Mouse (Mus musculus) limb, embryonic 14.5 days (tissue): ENCODE measurements at regions not wholly inside any gene's neighbourhood (a gene's known extent, or its start where the extent isn't known, plus 50 kb on each side); places are given as distances from the start of the nearest gene placed in this dataset.

Source experiments
- ATAC-seq: fragments of 200-750 bp; cut with Nextera tagmentation; 2 replicates; pipeline ENCODE4 v1.8.0; 2017; ENCODE audit warnings: low read depth, moderate number of reproducible peaks, moderate TSS enrichment; ENCODE audit not compliant: low FRiP score
- DNase-seq: peaks from one replicate; pipeline ENCODE4 v3.0.0-alpha.2; 2015; ENCODE audit warnings: low spot score
- H3K27ac ChIP-seq: fragments of 300-500 bp; sonication (generic); replicated peaks from 2 replicates; pipeline ENCODE4 v1.5.1; 2014; ENCODE audit warnings: low read depth, mild to moderate bottlenecking, low read length, moderate library complexity, mixed read lengths
- H3K27me3 ChIP-seq: fragments of 300-500 bp; sonication (generic); 2 replicates; pipeline ENCODE4 v1.6.1; 2014; ENCODE audit warnings: low read length, mixed read lengths; ENCODE audit not compliant: control insufficient read depth, insufficient read depth
- H3K36me3 ChIP-seq: fragments of 300-500 bp; sonication (generic); 2 replicates; pipeline ENCODE4 v1.6.1; 2014; ENCODE audit warnings: mild to moderate bottlenecking, low read length, moderate library complexity, mixed read lengths; ENCODE audit not compliant: control insufficient read depth, insufficient read depth
- H3K4me1 ChIP-seq: fragments of 300-500 bp; sonication (generic); 2 replicates; pipeline ENCODE4 v1.6.1; 2014; ENCODE audit warnings: antibody characterized with exemption, low read length, mixed read lengths; ENCODE audit not compliant: control insufficient read depth, insufficient read depth
- H3K4me2 ChIP-seq: fragments of 300-500 bp; sonication (generic); replicated peaks from 2 replicates; pipeline ENCODE4 v1.6.1; 2014; ENCODE audit warnings: low read depth, mild to moderate bottlenecking, low read length, moderate library complexity; ENCODE audit not compliant: severe bottlenecking
- H3K4me3 ChIP-seq: fragments of 300-500 bp; sonication (generic); replicated peaks from 2 replicates; pipeline ENCODE4 v1.5.1; 2014; ENCODE audit warnings: low read length
- H3K9ac ChIP-seq: fragments of 300-500 bp; sonication (generic); 2 replicates; pipeline ENCODE4 v1.6.1; 2014; ENCODE audit warnings: mild to moderate bottlenecking, low read depth, low read length, moderate library complexity; ENCODE audit not compliant: severe bottlenecking
- H3K9me3 ChIP-seq: fragments of 300-500 bp; sonication (generic); 2 replicates; pipeline ENCODE4 v1.6.1; 2016; ENCODE audit warnings: low read length; ENCODE audit not compliant: control insufficient read depth
- POLR2A ChIP-seq: fragments of 200-500 bp; IDR thresholded peaks from 2 replicates; pipeline ENCODE4 v1.8.0; 2012; ENCODE audit warnings: inconsistent platforms, mild to moderate bottlenecking, moderate library complexity, borderline replicate concordance; ENCODE audit not compliant: insufficient read depth, insufficient read length; ENCODE audit errors: extremely low read depth
- WGBS: fragments of 180-500 bp; shearing (Covaris S2); extraction: QIAGEN DNeasy Blood & Tissue Kit; methylation state at CpG from one replicate; pipeline ENCODE4 v1.1.7; 2014; 5-methylcytosine and 5-hydroxymethylcytosine counted together

GRCm38 (mm10) chr2:17939183-17939856 is 57.4 kb downstream of the H2al2a start:
- TF ChIP-seq POLR2A: no peak
- DNase-seq (peak; percentile 54), ATAC-seq (peak; percentile 72)
- no peaks in the 10 kb centered on the region for H3K9me3 ChIP-seq
- WGBS: 34% methylated on average over 4 of the region's 4 CpGs
- H3K27ac ChIP-seq: peak overlapping the region; percentile 43; the same call in 1 of the 2 replicates
- no peak overlapping the region for H3K9ac ChIP-seq
- H3K27me3 ChIP-seq: no peaks in the 10 kb centered on the region
- H3K36me3 ChIP-seq: no peaks in the 10 kb centered on the region
- H3K4me3 ChIP-seq: no peak overlapping the region
- no peak overlapping the region for H3K4me2 ChIP-seq
- H3K4me1 ChIP-seq: peaks cover 11% of the 10 kb centered on the region

GRCm38 (mm10) chr2:17936527-17937139 is 60.1 kb downstream of the H2al2a start:
- DNase-seq: peak; percentile 1
- no peak for TF ChIP-seq POLR2A
- no peaks in the 10 kb centered on the region for H3K36me3 ChIP-seq
- WGBS: 77% methylated on average over 4 of the region's 4 CpGs
- no peak overlapping the region for H3K9ac ChIP-seq
- H3K9me3 ChIP-seq: no peaks in the 10 kb centered on the region
- no peak for ATAC-seq
- H3K4me3 ChIP-seq: no peak overlapping the region
- H3K4me2 ChIP-seq: no peak overlapping the region
- H3K27ac ChIP-seq: no peak overlapping the region
- H3K27me3 ChIP-seq: no peaks in the 10 kb centered on the region
- peaks cover 11% of the 10 kb centered on the region for H3K4me1 ChIP-seq

- Histone ChIP-seq H3K27ac (no peak overlapping the region), H3K36me3 (no peaks in the 10 kb centered on the region), H3K9ac (no peak overlapping the region), H3K4me3 (no peak overlapping the region), H3K4me2 (no peak overlapping the region), H3K9me3 (no peaks in the 10 kb centered on the region), H3K4me1 (peaks cover 11% of the 10 kb centered on the region), H3K27me3 (no peaks in the 10 kb centered on the region)
- WGBS: 74% methylated on average over 12 of the region's 12 CpGs
- ATAC-seq (no peak), DNase-seq (peak; percentile 2)
- no peak for TF ChIP-seq POLR2A
Observed at GRCm38 (mm10) chr2:17935916-17936315, 60.8 kb downstream of the H2al2a start.

- Histone ChIP-seq H3K4me3 (no peak overlapping the region), H3K4me1 (peaks cover 11% of the 10 kb centered on the region), H3K4me2 (no peak overlapping the region), H3K36me3 (no peaks in the 10 kb centered on the region), H3K27ac (no peak overlapping the region), H3K9me3 (no peaks in the 10 kb centered on the region), H3K9ac (no peak overlapping the region), H3K27me3 (no peaks in the 10 kb centered on the region)
- ATAC-seq (no peak), DNase-seq (no peak)
- no peak for TF ChIP-seq POLR2A
- WGBS: 95% methylated on average over 6 of the region's 6 CpGs
Observed at GRCm38 (mm10) chr2:17935466-17935865, 61.3 kb downstream of the H2al2a start.

- Histone ChIP-seq H3K4me1 (peaks cover 8% of the 10 kb centered on the region), H3K4me3 (no peak overlapping the region), H3K9me3 (peaks cover 3% of the 10 kb centered on the region; the same call in 1 of the 2 replicates), H3K27me3 (no peaks in the 10 kb centered on the region), H3K9ac (no peak overlapping the region), H3K36me3 (no peaks in the 10 kb centered on the region), H3K4me2 (no peak overlapping the region), H3K27ac (no peak overlapping the region)
- DNase-seq (no peak), ATAC-seq (no peak)
- WGBS: 90% methylated on average over 10 of the region's 10 CpGs
- no peak for TF ChIP-seq POLR2A
Observed at GRCm38 (mm10) chr2:17934610-17935009, 62.1 kb downstream of the H2al2a start.
